Mouse (Mus musculus): ENCODE results near the gene Golga4. TPM values are rescaled to one million over a fixed set of nuclear protein-coding genes. Genes with fewer than 3 reads are reported as not detected.

Golga4 gene
- polyA plus RNA-seq, 1 experiment, result 11.7 TPM

DNA sequence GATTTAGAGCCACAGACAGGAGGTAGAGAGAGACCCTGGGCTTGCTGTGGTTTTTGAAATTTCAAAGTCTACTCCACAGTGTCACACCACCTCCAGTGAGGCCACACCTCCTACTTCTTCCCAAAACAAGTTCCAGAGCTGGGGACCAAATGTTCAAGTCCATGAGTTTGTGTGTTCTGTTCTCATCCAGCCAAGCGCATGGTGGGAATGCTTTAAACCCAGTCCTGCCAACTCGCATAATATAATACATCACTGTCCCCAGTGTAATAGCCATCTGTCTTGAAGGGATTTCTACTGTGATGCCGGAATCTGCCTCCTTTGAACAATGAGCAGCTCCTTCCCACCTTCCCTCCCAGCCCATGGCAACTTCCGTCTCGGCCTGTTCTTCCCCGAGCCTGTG is 63.3 kb downstream of the Golga4 start:
- peaks cover 48% of the 10 kb centered on the region for H3K4me1 ChIP-seq
- no peak for TF ChIP-seq FLI1 (IDR thresholded peaks at IDR 0.05; ENCODE audit: low read length)
- no peak for TF ChIP-seq GATA1 (IDR thresholded peaks at IDR 0.05; ENCODE audit: borderline replicate concordance, low read length)
- H3K4me3 ChIP-seq (replicated peaks), result no peak overlapping the region
- H3K27me3 ChIP-seq (replicated peaks), result no peaks in the 10 kb centered on the region
- H3K9me3 ChIP-seq, result no peaks in the 10 kb centered on the region
- peaks cover 95% of the 10 kb centered on the region for H3K36me3 ChIP-seq (replicated peaks; ENCODE audit: low read length)

DNA sequence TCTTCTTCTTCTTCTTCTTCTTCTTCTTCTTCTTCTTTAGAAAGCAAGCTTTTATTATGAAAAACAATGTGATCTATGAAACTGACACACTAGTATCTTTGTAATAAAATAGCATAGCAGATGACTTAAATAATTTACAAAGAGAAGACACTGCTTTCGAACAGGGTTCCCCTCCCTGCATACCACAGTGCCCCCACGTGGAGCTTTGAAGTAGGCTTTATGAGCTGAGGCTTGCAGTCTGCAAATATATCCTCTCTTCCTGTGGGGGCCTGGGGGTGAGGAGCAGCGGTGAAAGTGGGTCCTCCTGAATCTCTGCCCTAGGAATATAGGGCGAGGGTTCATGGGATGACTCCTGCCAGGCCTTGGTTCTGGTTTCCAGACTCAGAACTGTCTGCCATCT is 64.8 kb downstream of the Golga4 start:
- TF ChIP-seq FLI1 (IDR thresholded peaks at IDR 0.05; ENCODE audit: low read length) (no peak), GATA1 (IDR thresholded peaks at IDR 0.05; ENCODE audit: borderline replicate concordance, low read length) (no peak)
- H3K36me3 ChIP-seq (replicated peaks; ENCODE audit: low read length), result peaks cover 95% of the 10 kb centered on the region

GRCm38 (mm10) chr9:118571701-118572100 is 65.6 kb downstream of the Golga4 start:
- H3K9me3 ChIP-seq, result no peaks in the 10 kb centered on the region
- peaks cover 56% of the 10 kb centered on the region for H3K4me1 ChIP-seq
- peaks cover 95% of the 10 kb centered on the region for H3K36me3 ChIP-seq (replicated peaks; ENCODE audit: low read length)
- TF ChIP-seq GATA1 (IDR thresholded peaks at IDR 0.05; ENCODE audit: borderline replicate concordance, low read length) (no peak), FLI1 (IDR thresholded peaks at IDR 0.05; ENCODE audit: low read length) (no peak)
- no peak overlapping the region for H3K4me3 ChIP-seq (replicated peaks)
- H3K27me3 ChIP-seq (replicated peaks), result no peaks in the 10 kb centered on the region

More for the DNA sequence above, 64.8 kb downstream of the Golga4 start:
- Histone ChIP-seq H3K4me3 (replicated peaks) (no peak overlapping the region), H3K4me1 (peaks cover 56% of the 10 kb centered on the region), H3K9me3 (no peaks in the 10 kb centered on the region), H3K27me3 (replicated peaks) (no peaks in the 10 kb centered on the region)

- Histone ChIP-seq H3K27me3 (replicated peaks) (no peaks in the 10 kb centered on the region), H3K36me3 (replicated peaks; ENCODE audit: low read length) (peaks cover 95% of the 10 kb centered on the region), H3K9me3 (no peaks in the 10 kb centered on the region), H3K4me1 (peaks cover 49% of the 10 kb centered on the region), H3K4me3 (replicated peaks) (no peak overlapping the region)
- no peak for TF ChIP-seq GATA1 (IDR thresholded peaks at IDR 0.05; ENCODE audit: borderline replicate concordance, low read length)
- no peak for TF ChIP-seq FLI1 (IDR thresholded peaks at IDR 0.05; ENCODE audit: low read length)
Measured at GRCm38 (mm10) chr9:118574911-118575310, 68.8 kb downstream of the Golga4 start.

GRCm38 (mm10) chr9:118580371-118580770 is 74.3 kb downstream of the Golga4 start:
- Histone ChIP-seq H3K4me1 (peaks cover 48% of the 10 kb centered on the region), H3K27me3 (replicated peaks) (no peaks in the 10 kb centered on the region), H3K36me3 (replicated peaks; ENCODE audit: low read length) (peaks cover 97% of the 10 kb centered on the region), H3K9me3 (no peaks in the 10 kb centered on the region), H3K4me3 (replicated peaks) (no peak overlapping the region)
- TF ChIP-seq FLI1 (IDR thresholded peaks at IDR 0.05; ENCODE audit: low read length), result no peak
- no peak for TF ChIP-seq GATA1 (IDR thresholded peaks at IDR 0.05; ENCODE audit: borderline replicate concordance, low read length)

- peaks cover 95% of the 10 kb centered on the region for H3K36me3 ChIP-seq (replicated peaks; ENCODE audit: low read length)
- 0 out of 2 replicates have a peak, but pooled peaks cover 6% of the 10 kb centered on the region for H3K9me3 ChIP-seq
Measured at GRCm38 (mm10) chr9:118582757-118583156, 76.7 kb downstream of the Golga4 start.

GRCm38 (mm10) chr9:118584838-118585237 is 78.8 kb downstream of the Golga4 start:
- Histone ChIP-seq H3K36me3 (replicated peaks; ENCODE audit: low read length) (peaks cover 76% of the 10 kb centered on the region), H3K4me1 (peaks cover 90% of the 10 kb centered on the region), H3K9me3 (0 out of 2 replicates have a peak, but pooled peaks cover 6% of the 10 kb centered on the region), H3K27me3 (replicated peaks) (no peaks in the 10 kb centered on the region), H3K4me3 (replicated peaks) (no peak overlapping the region)
- TF ChIP-seq GATA1 (IDR thresholded peaks at IDR 0.05; ENCODE audit: borderline replicate concordance, low read length) (no peak), FLI1 (IDR thresholded peaks at IDR 0.05; ENCODE audit: low read length) (no peak)

More at GRCm38 (mm10) chr9:118582757-118583156, 76.7 kb downstream of the Golga4 start:
- Histone ChIP-seq H3K27me3 (replicated peaks) (no peaks in the 10 kb centered on the region), H3K4me3 (replicated peaks) (no peak overlapping the region), H3K4me1 (peaks cover 72% of the 10 kb centered on the region)
- TF ChIP-seq FLI1 (IDR thresholded peaks at IDR 0.05; ENCODE audit: low read length) (no peak), GATA1 (IDR thresholded peaks at IDR 0.05; ENCODE audit: borderline replicate concordance, low read length) (no peak)

DNA sequence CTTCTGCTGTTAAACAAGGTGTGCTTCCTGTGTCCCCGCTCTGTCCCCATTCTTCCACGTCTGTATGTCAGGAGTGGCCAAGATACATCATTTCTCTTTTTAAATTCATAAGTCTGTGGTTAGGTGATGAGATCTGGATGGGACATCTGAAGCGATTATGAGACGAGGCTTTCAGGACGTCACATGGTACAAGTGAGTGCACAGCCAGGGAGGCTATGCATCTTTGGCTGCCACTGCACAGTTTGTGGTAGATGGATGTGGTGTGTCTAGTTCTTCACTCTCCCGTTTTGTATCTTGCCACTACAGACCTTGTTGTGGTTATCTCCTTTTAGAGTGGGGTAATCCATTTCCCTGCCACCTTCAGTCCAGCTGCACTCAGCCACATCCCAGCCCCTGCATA is 79.9 kb downstream of the Golga4 start:
- H3K9me3 ChIP-seq, result 0 out of 2 replicates have a peak, but pooled peaks cover 6% of the 10 kb centered on the region
- H3K27me3 ChIP-seq (replicated peaks), result peaks cover 4% of the 10 kb centered on the region
- peaks cover 64% of the 10 kb centered on the region for H3K36me3 ChIP-seq (replicated peaks; ENCODE audit: low read length)
- no peak for TF ChIP-seq FLI1 (IDR thresholded peaks at IDR 0.05; ENCODE audit: low read length)
- no peak; the same call in 2 of the 3 replicates for TF ChIP-seq GATA1 (IDR thresholded peaks at IDR 0.05; ENCODE audit: borderline replicate concordance, low read length)
- H3K4me3 ChIP-seq (replicated peaks), result no peak overlapping the region
- H3K4me1 ChIP-seq, result peaks cover 96% of the 10 kb centered on the region

GRCm38 (mm10) chr9:118587115-118587514 is 81.0 kb downstream of the Golga4 start:
- Histone ChIP-seq H3K36me3 (replicated peaks; ENCODE audit: low read length) (peaks cover 53% of the 10 kb centered on the region), H3K9me3 (0 out of 2 replicates have a peak, but pooled peaks cover 6% of the 10 kb centered on the region), H3K4me1 (peaks cover 95% of the 10 kb centered on the region), H3K27me3 (replicated peaks) (peaks cover 4% of the 10 kb centered on the region), H3K4me3 (replicated peaks) (peak overlapping the region; percentile 34)
- TF ChIP-seq FLI1 (IDR thresholded peaks at IDR 0.05; ENCODE audit: low read length), result no peak
- no peak for TF ChIP-seq GATA1 (IDR thresholded peaks at IDR 0.05; ENCODE audit: borderline replicate concordance, low read length)

DNA sequence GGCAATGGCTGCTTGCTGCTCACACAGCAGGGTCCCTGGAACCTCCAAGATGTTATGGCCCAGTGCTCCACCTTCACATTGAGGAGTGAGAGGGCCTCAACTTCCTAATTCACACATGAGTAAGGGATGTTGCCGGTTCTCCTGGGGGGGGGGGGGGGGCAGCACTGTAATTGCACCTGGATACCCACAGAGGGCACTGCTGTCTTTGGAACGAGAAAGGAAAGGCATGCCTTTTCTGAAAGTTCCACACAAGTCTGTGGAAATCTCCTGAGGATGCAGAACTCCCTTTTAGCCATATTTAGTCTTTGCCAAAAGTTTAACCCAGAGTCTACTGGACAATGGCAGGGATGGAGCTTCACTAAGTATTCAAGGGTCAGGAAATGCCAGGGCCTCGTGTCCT is 83.2 kb downstream of the Golga4 start:
- Histone ChIP-seq H3K36me3 (replicated peaks; ENCODE audit: low read length) (peaks cover 34% of the 10 kb centered on the region), H3K4me3 (replicated peaks) (no peak overlapping the region), H3K27me3 (replicated peaks) (peaks cover 4% of the 10 kb centered on the region), H3K4me1 (peaks cover 93% of the 10 kb centered on the region), H3K9me3 (0 out of 2 replicates have a peak, but pooled peaks cover 6% of the 10 kb centered on the region)
- no peak for TF ChIP-seq GATA1 (IDR thresholded peaks at IDR 0.05; ENCODE audit: borderline replicate concordance, low read length)
- TF ChIP-seq FLI1 (IDR thresholded peaks at IDR 0.05; ENCODE audit: low read length), result no peak
